Mouse (Mus musculus): Measurements from ENCODE around the gene Spink4. TPM values are rescaled to one million over a fixed set of nuclear protein-coding genes. Genes with fewer than 3 reads are reported as not detected.
A peak's percentile ranks its signal among the peaks of the same experiment; 100 is the strongest.
"Not testable (repeated sequence)": the region's sequence is repeated elsewhere in the genome, so short reads cannot be mapped to it uniquely, and the experiment has no call there.

Spink4 gene
- total RNA-seq, 2 experiments from 2014 or later: not detected

DNA sequence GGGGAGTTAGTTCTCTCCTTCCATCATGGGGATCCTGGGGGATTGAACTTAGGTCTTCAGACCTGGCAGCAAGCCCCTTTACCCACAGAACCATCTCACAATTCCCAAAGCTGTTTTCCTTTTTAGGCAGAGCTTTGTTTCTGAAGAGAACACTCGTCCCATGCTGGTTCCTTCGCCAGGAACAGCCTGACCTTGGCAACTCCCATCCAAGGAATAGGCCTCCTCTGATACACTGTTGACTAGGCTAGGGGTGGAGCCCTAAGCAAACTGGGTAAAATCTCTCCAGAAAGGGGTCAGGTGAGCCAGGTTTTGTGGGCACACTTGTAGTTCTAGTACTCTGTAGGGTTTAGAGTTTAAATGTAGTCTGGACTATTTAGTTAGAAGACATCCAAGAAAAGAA lies 20.6 kb upstream of the Spink4 start:
- ATAC-seq (replicated peaks; ENCODE audit: low FRiP score, low TSS enrichment, poor library complexity, severe bottlenecking): no peak

DNA sequence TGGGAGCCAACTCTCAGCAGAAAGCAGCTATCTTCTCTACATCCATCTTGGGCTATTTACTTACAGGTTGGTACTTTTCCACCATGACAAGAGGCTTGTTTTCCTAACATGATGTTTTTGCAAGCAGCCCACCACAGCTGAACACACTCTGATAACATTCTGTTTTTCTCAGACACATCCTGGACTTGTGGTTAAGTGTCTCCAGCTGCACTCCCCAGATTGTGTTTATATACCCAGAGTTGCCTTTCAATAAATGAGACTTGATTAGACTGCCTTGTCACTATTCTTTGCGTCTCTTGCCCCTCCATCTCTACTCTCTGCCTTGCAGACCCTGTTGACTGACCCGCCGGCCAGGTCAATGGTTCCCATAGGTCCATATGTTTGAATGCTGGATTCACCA lies 19.8 kb upstream of the Spink4 start:
- ATAC-seq (replicated peaks; ENCODE audit: low FRiP score, low TSS enrichment, poor library complexity, severe bottlenecking): 0 out of 2 replicates have a peak, but pooled peaks have one; percentile 22

DNA sequence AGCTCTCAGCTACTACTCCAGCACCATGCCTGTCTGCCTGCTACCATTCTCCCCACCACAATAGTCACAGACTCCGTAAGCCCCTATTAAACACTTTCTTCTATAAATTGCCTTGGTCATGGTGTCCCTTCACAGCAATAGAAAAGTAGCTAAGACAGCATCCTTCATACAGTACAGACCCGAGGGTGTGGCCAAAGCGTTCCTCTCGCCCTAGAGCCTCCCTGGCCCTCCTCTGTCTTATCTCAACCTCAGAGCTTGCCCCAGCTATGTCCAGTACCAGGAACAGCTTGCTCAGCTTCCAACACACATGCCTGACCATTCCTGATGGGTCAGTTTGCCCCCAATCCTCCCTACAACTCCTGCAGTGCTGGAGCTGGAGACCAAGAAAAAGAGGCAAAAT lies 19.2 kb upstream of the Spink4 start:
- ATAC-seq (replicated peaks; ENCODE audit: low FRiP score, low TSS enrichment, poor library complexity, severe bottlenecking): no peak

GRCm38 (mm10) chr4:40906298-40906697 lies 13.6 kb upstream of the Spink4 start:
- ATAC-seq (replicated peaks; ENCODE audit: low FRiP score, low TSS enrichment, poor library complexity, severe bottlenecking): no peak

- no peak for ATAC-seq (replicated peaks; ENCODE audit: low FRiP score, low TSS enrichment, poor library complexity, severe bottlenecking)
Measured at GRCm38 (mm10) chr4:40908261-40908969, 11.4 kb upstream of the Spink4 start.

- peak; percentile 32; the same call in 1 of the 2 replicates for ATAC-seq (replicated peaks; ENCODE audit: low FRiP score, low TSS enrichment, poor library complexity, severe bottlenecking)
Measured at GRCm38 (mm10) chr4:40914287-40914867, 5.5 kb upstream of the Spink4 start.

GRCm38 (mm10) chr4:40915947-40916346 lies 3.9 kb upstream of the Spink4 start:
- no peak for ATAC-seq (replicated peaks; ENCODE audit: low FRiP score, low TSS enrichment, poor library complexity, severe bottlenecking)

GRCm38 (mm10) chr4:40916592-40917155 lies 3.2 kb upstream of the Spink4 start:
- no peak for ATAC-seq (replicated peaks; ENCODE audit: low FRiP score, low TSS enrichment, poor library complexity, severe bottlenecking)

DNA sequence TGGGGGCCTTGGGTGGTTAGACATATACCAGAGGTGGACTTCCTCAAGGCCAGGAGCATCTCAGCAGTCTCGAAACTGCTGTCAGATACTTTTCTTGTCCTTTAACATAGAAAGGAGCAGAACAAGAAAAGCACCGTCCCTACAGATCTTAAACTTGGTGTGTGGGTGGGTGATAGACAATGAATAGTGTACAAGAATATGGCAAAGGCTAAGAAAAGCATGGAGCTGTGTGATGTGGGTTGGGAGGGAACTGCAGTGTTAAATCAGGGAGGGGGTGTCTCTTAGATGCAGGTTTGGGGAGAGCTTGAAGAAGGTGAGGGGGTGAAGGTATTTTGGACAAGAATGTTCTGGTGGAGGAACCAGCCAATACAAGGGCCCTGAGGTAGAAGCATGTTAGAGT lies 724 bp downstream of the Spink4 start:
- ATAC-seq (replicated peaks; ENCODE audit: low FRiP score, low TSS enrichment, poor library complexity, severe bottlenecking): no peak

DNA sequence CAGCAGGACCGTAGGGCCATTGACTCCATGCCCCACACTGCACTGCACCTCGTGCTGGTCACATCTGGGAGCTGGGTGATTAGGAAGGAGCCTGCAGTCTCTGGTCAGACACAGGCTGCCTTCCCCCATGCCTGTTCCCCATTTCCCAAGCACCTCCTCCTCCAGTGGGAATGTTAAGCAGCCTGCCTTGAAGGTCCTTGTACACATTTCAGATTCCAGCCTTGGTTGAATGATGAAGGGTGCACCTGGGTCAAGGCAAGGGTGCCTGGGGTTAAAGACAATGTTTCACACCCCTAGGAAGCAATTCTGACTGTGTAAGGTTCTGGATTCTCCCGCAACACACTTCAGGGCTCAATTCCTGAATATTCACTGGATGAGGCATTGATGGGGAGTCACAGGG lies 1.4 kb downstream of the Spink4 start:
- ATAC-seq (replicated peaks; ENCODE audit: low FRiP score, low TSS enrichment, poor library complexity, severe bottlenecking): no peak

- no peak for ATAC-seq (replicated peaks; ENCODE audit: low FRiP score, low TSS enrichment, poor library complexity, severe bottlenecking)
Measured at GRCm38 (mm10) chr4:40923087-40923651, 3.3 kb downstream of the Spink4 start.

DNA sequence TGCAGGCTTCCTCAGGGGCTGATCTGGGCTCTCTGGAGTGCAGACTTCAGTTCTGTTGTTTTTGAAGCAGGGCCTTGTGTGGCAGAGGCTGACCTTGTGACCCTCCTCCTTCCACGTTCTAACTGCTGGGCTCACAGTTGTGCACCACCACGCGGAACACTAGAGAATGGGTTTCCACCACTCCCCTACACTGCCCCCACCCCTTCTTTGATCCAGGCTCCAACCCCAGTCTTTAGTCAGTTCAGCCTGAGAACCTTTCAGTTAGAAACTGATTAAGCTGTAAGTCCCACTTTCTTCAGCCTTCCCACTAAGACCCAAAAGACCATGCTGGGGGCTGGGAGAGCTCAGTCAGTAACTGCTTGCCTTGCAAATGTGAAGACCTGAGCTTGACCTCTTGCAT lies 5.7 kb downstream of the Spink4 start:
- ATAC-seq (replicated peaks; ENCODE audit: low FRiP score, low TSS enrichment, poor library complexity, severe bottlenecking): no peak

DNA sequence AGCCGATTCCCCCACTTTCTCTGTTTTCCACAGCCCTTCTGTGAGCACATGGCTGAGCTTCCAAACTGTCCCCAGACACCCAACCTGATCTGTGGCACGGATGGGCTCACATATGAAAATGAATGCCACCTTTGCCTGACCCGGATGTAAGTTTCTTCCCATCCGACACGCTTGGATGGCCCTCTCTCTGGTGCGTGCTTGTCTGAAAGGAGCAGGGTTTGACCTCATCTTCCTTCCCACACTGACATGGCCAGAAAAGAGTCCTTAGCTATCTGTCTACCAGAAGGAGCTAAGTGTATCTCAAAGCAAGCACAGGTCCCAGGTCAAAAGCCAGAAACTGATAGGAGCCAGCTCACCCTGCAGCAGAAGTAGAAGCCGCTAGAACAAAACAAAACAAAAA lies 9.2 kb downstream of the Spink4 start:
- no peak for ATAC-seq (replicated peaks; ENCODE audit: low FRiP score, low TSS enrichment, poor library complexity, severe bottlenecking)

GRCm38 (mm10) chr4:40933694-40934093 lies 13.8 kb downstream of the Spink4 start:
- no peak for ATAC-seq (replicated peaks; ENCODE audit: low FRiP score, low TSS enrichment, poor library complexity, severe bottlenecking)

GRCm38 (mm10) chr4:40934369-40934768 lies 14.5 kb downstream of the Spink4 start:
- not testable (repeated sequence) for ATAC-seq (replicated peaks; ENCODE audit: low FRiP score, low TSS enrichment, poor library complexity, severe bottlenecking)

DNA sequence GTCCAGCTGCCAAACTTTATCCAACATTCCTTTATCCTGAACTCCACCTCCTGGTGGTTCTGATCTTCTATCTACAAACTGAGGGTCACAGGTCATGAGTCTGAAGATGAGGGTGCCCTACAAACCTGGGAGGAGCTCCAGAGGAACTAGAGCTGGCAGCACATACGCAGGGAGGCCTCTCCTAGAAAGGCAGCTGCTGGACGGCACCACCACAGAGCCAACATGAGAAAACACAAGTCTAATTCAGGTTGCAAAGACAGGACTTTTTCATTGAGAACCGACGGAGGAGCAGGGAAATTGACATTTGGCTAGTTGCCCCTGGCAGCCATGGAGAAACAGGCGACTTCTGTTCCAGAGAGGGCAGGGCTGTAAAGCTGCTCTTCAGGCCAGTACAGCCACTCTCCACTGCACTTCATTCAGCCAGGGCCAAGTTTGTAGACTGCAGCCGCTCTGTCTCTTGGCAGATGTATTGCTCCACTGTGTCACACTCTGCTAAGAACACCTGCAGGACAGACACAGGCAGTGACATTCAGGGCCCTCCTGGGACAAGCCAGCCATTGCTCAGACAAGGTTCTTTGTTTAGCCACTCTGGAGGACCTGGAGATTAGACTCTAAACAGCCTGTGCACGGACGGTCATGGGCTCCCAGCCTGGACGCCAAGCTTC lies 16.5 kb downstream of the Spink4 start:
- ATAC-seq (replicated peaks; ENCODE audit: low FRiP score, low TSS enrichment, poor library complexity, severe bottlenecking): 0 out of 2 replicates have a peak, but pooled peaks have one; percentile 47

DNA sequence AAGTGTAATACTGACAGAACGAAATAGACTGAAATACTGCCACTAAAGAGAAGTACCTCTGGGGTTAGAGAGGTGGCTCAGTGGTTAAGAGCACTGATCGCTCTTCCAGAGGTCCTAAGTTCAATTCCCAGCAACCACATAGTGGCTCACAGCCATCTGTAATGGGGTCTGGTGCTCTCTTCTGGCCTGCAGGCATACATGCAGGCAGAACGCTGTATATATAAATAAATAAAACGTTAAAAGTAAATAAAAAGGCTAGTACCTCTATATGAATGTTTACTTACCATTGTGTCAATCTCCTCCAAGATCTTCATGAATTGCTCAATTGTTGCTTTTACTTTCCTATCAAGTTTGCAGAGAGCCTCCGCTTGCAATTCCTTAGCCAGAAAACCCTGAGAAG lies 18.9 kb downstream of the Spink4 start:
- ATAC-seq (replicated peaks; ENCODE audit: low FRiP score, low TSS enrichment, poor library complexity, severe bottlenecking): no peak

DNA sequence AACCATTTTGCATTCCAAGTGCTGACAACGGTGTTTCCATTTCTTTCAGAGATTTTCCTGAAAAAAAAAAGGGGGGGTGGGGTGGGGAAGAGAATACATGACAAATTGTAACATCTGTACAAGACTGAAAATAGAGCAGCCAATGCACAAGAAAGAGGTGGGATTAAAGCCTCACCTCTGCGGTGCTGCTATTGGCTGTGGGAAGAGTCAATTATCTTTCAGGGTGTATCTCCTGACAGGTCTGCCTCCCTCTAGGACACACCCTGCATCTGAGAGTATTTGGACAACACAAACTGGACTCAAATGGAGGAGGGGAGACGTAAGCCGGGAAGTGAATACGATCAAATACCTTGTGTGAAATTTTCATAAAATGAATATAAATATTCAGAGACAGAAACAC lies 23.8 kb downstream of the Spink4 start:
- no peak for ATAC-seq (replicated peaks; ENCODE audit: low FRiP score, low TSS enrichment, poor library complexity, severe bottlenecking)

DNA sequence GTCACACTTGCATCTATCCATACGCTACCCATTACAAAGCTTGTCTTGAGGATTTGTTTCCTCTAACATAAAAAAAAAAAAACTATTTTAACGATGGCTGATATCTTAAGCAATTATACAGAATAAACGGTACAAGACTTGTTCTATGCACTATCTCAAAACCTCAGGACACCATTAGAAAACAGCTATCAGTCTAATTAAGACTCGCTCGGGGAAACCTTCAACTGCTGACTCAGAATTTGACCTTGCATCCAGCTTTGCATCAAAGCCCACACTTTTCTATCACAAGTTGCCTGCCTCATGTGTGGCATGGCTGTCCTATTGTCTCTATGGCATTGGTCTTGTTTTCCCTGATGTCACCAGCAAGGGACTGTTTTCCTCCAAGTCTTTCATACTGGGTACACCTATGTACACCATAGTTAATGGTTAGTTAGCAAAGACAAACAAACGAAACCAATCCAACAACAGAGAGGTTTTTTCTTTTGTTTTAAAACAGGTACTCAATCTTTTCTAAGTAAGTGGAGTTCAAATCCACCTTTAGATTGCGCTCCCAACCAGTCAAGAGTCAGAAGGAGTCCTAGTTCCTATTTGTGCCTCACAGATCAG lies 26.8 kb downstream of the Spink4 start:
- ATAC-seq (replicated peaks; ENCODE audit: low FRiP score, low TSS enrichment, poor library complexity, severe bottlenecking): peak; percentile 10; the same call in 1 of the 2 replicates
